Mouse (Mus musculus) NIH3T3 (cell line): ENCODE results near the gene Fzd10.

Experiments used
- DNase-seq: peaks from one replicate; pipeline ENCODE4 v3.0.0-alpha.2; 2012; ENCODE audit warnings: low read depth

Gene Fzd10

GRCm38 (mm10) chr5:128601036-128602019 lies 684 bp downstream of the Fzd10 start:
- no peak for DNase-seq

- no peak for DNase-seq
These were observed 3.0 kb downstream of the Fzd10 start for GRCm38 (mm10) chr5:128603693-128604092.

GRCm38 (mm10) chr5:128606596-128606995 lies 6.0 kb downstream of the Fzd10 start:
- DNase-seq, result no peak

GRCm38 (mm10) chr5:128609091-128609490 lies 8.4 kb downstream of the Fzd10 start:
- DNase-seq, result no peak

GRCm38 (mm10) chr5:128617621-128618020 lies 17.0 kb downstream of the Fzd10 start:
- DNase-seq, result no peak

GRCm38 (mm10) chr5:128619987-128620386 lies 19.3 kb downstream of the Fzd10 start:
- no peak for DNase-seq

- no peak for DNase-seq
These were observed 19.8 kb downstream of the Fzd10 start for GRCm38 (mm10) chr5:128620408-128620807.

GRCm38 (mm10) chr5:128627763-128628162 lies 27.1 kb downstream of the Fzd10 start:
- no peak for DNase-seq

- DNase-seq, result no peak
These were observed 36.0 kb downstream of the Fzd10 start for GRCm38 (mm10) chr5:128636648-128637047.

GRCm38 (mm10) chr5:128637071-128638015 lies 36.7 kb downstream of the Fzd10 start:
- DNase-seq, result no peak

- no peak for DNase-seq
These were observed 38.1 kb downstream of the Fzd10 start for GRCm38 (mm10) chr5:128638716-128639115.

- DNase-seq, result no peak
These were observed 42.4 kb downstream of the Fzd10 start for GRCm38 (mm10) chr5:128643065-128643464.

GRCm38 (mm10) chr5:128645720-128646119 lies 45.1 kb downstream of the Fzd10 start:
- no peak for DNase-seq

- no peak for DNase-seq
These were observed 45.6 kb downstream of the Fzd10 start for GRCm38 (mm10) chr5:128646286-128646685.

GRCm38 (mm10) chr5:128647221-128647730 lies 46.6 kb downstream of the Fzd10 start:
- DNase-seq, result no peak

GRCm38 (mm10) chr5:128649336-128649897 lies 48.8 kb downstream of the Fzd10 start:
- no peak for DNase-seq
